Mouse (Mus musculus): ENCODE data around the gene Zeb2.
A peak's percentile ranks its signal among the peaks of the same experiment; 100 is the strongest.

Gene Zeb2

GRCm38 (mm10) chr2:44981646-44982045 lies 135.5 kb downstream of the Zeb2 start:
- DNase-seq (ENCODE audit: low spot score): no peak

GRCm38 (mm10) chr2:44979042-44979721 lies 138.0 kb downstream of the Zeb2 start:
- no peak for DNase-seq (ENCODE audit: low spot score)

GRCm38 (mm10) chr2:44978038-44978437 lies 139.2 kb downstream of the Zeb2 start:
- DNase-seq (ENCODE audit: low spot score): peak; percentile 40

- no peak for DNase-seq (ENCODE audit: low spot score)
These were observed 139.6 kb downstream of the Zeb2 start for GRCm38 (mm10) chr2:44977556-44977955.

GRCm38 (mm10) chr2:44977051-44977450 lies 140.1 kb downstream of the Zeb2 start:
- no peak for DNase-seq (ENCODE audit: low spot score)

GRCm38 (mm10) chr2:44976484-44976883 lies 140.7 kb downstream of the Zeb2 start:
- no peak for DNase-seq (ENCODE audit: low spot score)

GRCm38 (mm10) chr2:44973828-44974227 lies 143.4 kb downstream of the Zeb2 start:
- DNase-seq (ENCODE audit: low spot score): no peak

- DNase-seq (ENCODE audit: low spot score): no peak
These were observed 147.0 kb downstream of the Zeb2 start for GRCm38 (mm10) chr2:44970087-44970646.

- no peak for DNase-seq (ENCODE audit: low spot score)
These were observed 147.6 kb downstream of the Zeb2 start for GRCm38 (mm10) chr2:44969640-44970039.

GRCm38 (mm10) chr2:44969226-44969625 lies 148.0 kb downstream of the Zeb2 start:
- DNase-seq (ENCODE audit: low spot score): no peak

GRCm38 (mm10) chr2:44965834-44966555 lies 151.2 kb downstream of the Zeb2 start:
- DNase-seq (ENCODE audit: low spot score): no peak

- no peak for DNase-seq (ENCODE audit: low spot score)
These were observed 154.6 kb downstream of the Zeb2 start for GRCm38 (mm10) chr2:44962620-44963019.

GRCm38 (mm10) chr2:44961192-44961591 lies 156.0 kb downstream of the Zeb2 start:
- no peak for DNase-seq (ENCODE audit: low spot score)

GRCm38 (mm10) chr2:44960561-44960960 lies 156.6 kb downstream of the Zeb2 start:
- DNase-seq (ENCODE audit: low spot score): no peak

GRCm38 (mm10) chr2:44957329-44957797 lies 159.8 kb downstream of the Zeb2 start:
- no peak for DNase-seq (ENCODE audit: low spot score)

GRCm38 (mm10) chr2:44956232-44956631 lies 161.0 kb downstream of the Zeb2 start:
- DNase-seq (ENCODE audit: low spot score): no peak

- no peak for DNase-seq (ENCODE audit: low spot score)
These were observed 161.7 kb downstream of the Zeb2 start for GRCm38 (mm10) chr2:44955506-44955905.

- DNase-seq (ENCODE audit: low spot score): no peak
These were observed 163.0 kb downstream of the Zeb2 start for GRCm38 (mm10) chr2:44954180-44954579.

- DNase-seq (ENCODE audit: low spot score): peak; percentile 90
These were observed 164.3 kb downstream of the Zeb2 start for GRCm38 (mm10) chr2:44952830-44953422.

- peak; percentile 37 for DNase-seq (ENCODE audit: low spot score)
These were observed 165.5 kb downstream of the Zeb2 start for GRCm38 (mm10) chr2:44951651-44952213.

- DNase-seq (ENCODE audit: low spot score): no peak
These were observed 172.5 kb downstream of the Zeb2 start for GRCm38 (mm10) chr2:44944689-44945088.
